Comparison of ENCODE assay signal across 10 mouse cellular contexts in genomic region chr12:29258548-29258874, GRCm38 (mm10).
DNase-seq lines count a peak whose midpoint lies in the region; ATAC-seq lines count a peak whose summit lies in the region.
"Had no signal": no experiment of that assay in that cellular context is flagged by ENCODE, and none has a peak within 500 bp of the region (broad histone marks: within the 10 kb centered on the region; RNA-seq: fewer than 3 reads in every experiment).

No protein-coding gene starts in this region.

- H3K36me3 ChIP-seq in kidney, embryonic 15.5 days: no peaks in the 10 kb centered on the region
- H3K36me3 ChIP-seq in forebrain, embryonic 15.5 days: no peaks in the 10 kb centered on the region
- no peaks in the 10 kb centered on the region for H3K36me3 ChIP-seq in limb, embryonic 13.5 days
- no peaks in the 10 kb centered on the region for H3K36me3 ChIP-seq in neural tube, embryonic 15.5 days

- no peaks in the 10 kb centered on the region for H3K27me3 ChIP-seq in kidney, embryonic 15.5 days
- H3K27me3 ChIP-seq in forebrain, embryonic 15.5 days: no peaks in the 10 kb centered on the region
- no peaks in the 10 kb centered on the region for H3K27me3 ChIP-seq in limb, embryonic 13.5 days
- H3K27me3 ChIP-seq in neural tube, embryonic 15.5 days (replicated peaks): no peaks in the 10 kb centered on the region

- peak overlapping the region; percentile 56; the same call in 1 of the 2 replicates for H3K27ac ChIP-seq in kidney, embryonic 15.5 days
- H3K27ac ChIP-seq in forebrain, embryonic 15.5 days (replicated peaks): peak overlapping the region; percentile 67
- H3K27ac ChIP-seq in limb, embryonic 13.5 days: peak overlapping the region; percentile 75
- peak overlapping the region; percentile 65 for H3K27ac ChIP-seq in neural tube, embryonic 15.5 days (replicated peaks)

- no peak overlapping the region for H3K9ac ChIP-seq in kidney, embryonic 15.5 days
- 0 out of 2 replicates have a peak overlapping the region, but pooled peaks have one; percentile 5 for H3K9ac ChIP-seq in forebrain, embryonic 15.5 days (replicated peaks)
- no peak overlapping the region for H3K9ac ChIP-seq in limb, embryonic 13.5 days
- peak overlapping the region; percentile 6; the same call in 1 of the 2 replicates for H3K9ac ChIP-seq in neural tube, embryonic 15.5 days (replicated peaks)

- no peak overlapping the region for H3K4me3 ChIP-seq in kidney, embryonic 15.5 days (replicated peaks)
- H3K4me3 ChIP-seq in forebrain, embryonic 15.5 days: no peak overlapping the region
- H3K4me3 ChIP-seq in limb, embryonic 13.5 days: peak overlapping the region; percentile 5; the same call in 1 of the 2 replicates
- no peak overlapping the region for H3K4me3 ChIP-seq in neural tube, embryonic 15.5 days (replicated peaks)
- H3K4me3 ChIP-seq: myocyte had no signal

- H3K9me3 ChIP-seq in kidney, embryonic 15.5 days (replicated peaks): no peaks in the 10 kb centered on the region
- no peaks in the 10 kb centered on the region for H3K9me3 ChIP-seq in forebrain, embryonic 15.5 days
- no peaks in the 10 kb centered on the region for H3K9me3 ChIP-seq in limb, embryonic 13.5 days
- H3K9me3 ChIP-seq in neural tube, embryonic 15.5 days (replicated peaks): no peaks in the 10 kb centered on the region

- ATAC-seq in kidney, embryonic 15.5 days (replicated peaks; ENCODE audit: low FRiP score): no peak
- ATAC-seq in forebrain, embryonic 15.5 days (replicated peaks): peak; percentile 36
- ATAC-seq in limb, embryonic 13.5 days (ENCODE audit: low FRiP score, low read depth): no peak
- ATAC-seq in neural tube, embryonic 15.5 days (ENCODE audit: low FRiP score): no peak
- ATAC-seq: activated CD4-positive, CD25-positive, alpha-beta regulatory T cell, adult 4 months had no signal

- H3K4me1 ChIP-seq in kidney, embryonic 15.5 days: peaks cover 14% of the 10 kb centered on the region; the same call in 1 of the 2 replicates
- peaks cover 23% of the 10 kb centered on the region for H3K4me1 ChIP-seq in forebrain, embryonic 15.5 days
- H3K4me1 ChIP-seq in limb, embryonic 13.5 days: peaks cover 26% of the 10 kb centered on the region
- peaks cover 32% of the 10 kb centered on the region for H3K4me1 ChIP-seq in neural tube, embryonic 15.5 days

- no peak overlapping the region for H3K4me2 ChIP-seq in kidney, embryonic 15.5 days
- H3K4me2 ChIP-seq in forebrain, embryonic 15.5 days (replicated peaks): peak overlapping the region; percentile 12
- peak overlapping the region; percentile 46 for H3K4me2 ChIP-seq in limb, embryonic 13.5 days (replicated peaks)
- H3K4me2 ChIP-seq in neural tube, embryonic 15.5 days: peak overlapping the region; percentile 24

- DNase-seq in kidney, adult 11 months: no peak
- DNase-seq in ovary, postnatal 36 days (ENCODE audit: low spot score): no peak
- DNase-seq in gastrocnemius, adult 8-10 months (ENCODE audit: low spot score in 2 of 2): no peak
- DNase-seq: thymus, postnatal 4 days had no signal

Comparison
In these comparisons a context has a peak if more than half of its experiments do, and no peak if none do; other contexts are left out.
1. H3K9ac ChIP-seq: peak in forebrain, embryonic 15.5 days (single experiment) and neural tube, embryonic 15.5 days (single experiment); none in kidney, embryonic 15.5 days (single experiment) and limb, embryonic 13.5 days (single experiment).
2. Peak in every context shown above with its lines, with median percentiles within 50 percentile points of each other: H3K27ac ChIP-seq.